Mouse (Mus musculus) brain, embryonic 14.5 days (tissue): Measurements from ENCODE around the gene Vav3. TPM values are rescaled to one million over a fixed set of nuclear protein-coding genes. Genes with fewer than 3 reads are reported as not detected.

Source experiments
- DNase-seq: peaks from one replicate; pipeline ENCODE4 v3.0.0-alpha.2; 2011; ENCODE audit warnings: low read depth
- CTCF ChIP-seq: fragments of 200-500 bp; IDR thresholded peaks from 2 replicates; pipeline ENCODE4 v1.5.1; 2012; ENCODE audit warnings: inconsistent platforms, mild to moderate bottlenecking, moderate library complexity, borderline replicate concordance; ENCODE audit not compliant: insufficient read depth, insufficient read length; ENCODE audit errors: extremely low read depth
- POLR2A ChIP-seq: fragments of 200-500 bp; IDR thresholded peaks from 2 replicates; pipeline ENCODE4 v1.6.1; 2012; ENCODE audit warnings: mild to moderate bottlenecking, inconsistent platforms, borderline replicate concordance; ENCODE audit not compliant: poor library complexity, insufficient read depth, insufficient read length, severe bottlenecking; ENCODE audit errors: extremely low read depth
- polyA plus RNA-seq: library from polyadenylated mRNA; depleted of rRNA; stranded (reverse); fragments of >200 nt; gene quantifications from 2 replicates; pipeline ENCODE4 v1.2.3, GENCODE M21; 2012

Gene Vav3
- polyA plus RNA-seq, 1 experiment = 15.7 TPM

DNA sequence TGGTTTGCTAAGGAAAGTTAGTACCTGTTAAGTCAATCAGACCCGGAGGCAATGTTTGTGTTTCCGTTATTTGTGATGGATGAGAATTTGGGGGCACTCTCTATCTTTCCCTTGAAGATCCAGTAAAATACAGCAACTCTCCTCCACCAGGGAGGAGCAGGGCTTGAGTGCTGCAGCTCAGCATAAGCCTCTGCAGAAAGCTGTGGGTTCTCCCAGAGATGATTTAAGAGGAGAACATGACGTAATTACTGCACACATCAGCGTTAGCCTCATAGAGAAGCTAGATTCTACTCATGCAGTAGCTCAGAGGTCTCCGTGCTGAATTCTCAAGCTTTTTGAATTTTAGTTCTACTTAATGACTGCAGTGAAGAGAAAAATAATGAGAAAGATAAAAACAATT, 14.7 kb downstream of the Vav3 start:
- no peak for DNase-seq
- no peak for TF ChIP-seq CTCF
- TF ChIP-seq POLR2A = no peak

- TF ChIP-seq CTCF (no peak), POLR2A (no peak)
- DNase-seq = no peak
These were observed 20.3 kb downstream of the Vav3 start for GRCm38 (mm10) chr3:109360746-109361145.

DNA sequence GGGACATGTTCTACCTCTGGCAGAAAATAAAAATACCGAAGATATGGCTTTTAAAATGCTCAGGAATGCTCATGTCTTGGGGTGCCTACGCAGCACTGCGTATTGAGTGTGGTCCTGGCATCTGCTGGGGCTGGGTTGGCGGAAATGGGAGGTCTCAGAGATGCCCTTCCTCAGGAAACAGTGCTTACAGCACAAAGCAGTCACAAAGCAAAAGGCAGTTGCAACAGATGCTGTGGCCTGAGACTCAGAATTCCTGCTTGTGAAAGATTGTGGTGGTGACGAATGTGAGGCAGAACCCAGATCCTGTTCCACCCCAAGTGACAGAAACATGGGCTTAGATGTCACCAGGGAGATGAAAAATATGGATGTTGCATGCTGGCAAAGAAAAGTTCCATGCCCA, 21.4 kb downstream of the Vav3 start:
- TF ChIP-seq POLR2A = no peak
- no peak for TF ChIP-seq CTCF
- no peak for DNase-seq

GRCm38 (mm10) chr3:109362310-109362709, 21.9 kb downstream of the Vav3 start:
- DNase-seq = no peak
- TF ChIP-seq POLR2A (no peak), CTCF (no peak)

- TF ChIP-seq POLR2A = no peak
- TF ChIP-seq CTCF = no peak
- no peak for DNase-seq
These were observed 23.1 kb downstream of the Vav3 start for GRCm38 (mm10) chr3:109363522-109363921.

DNA sequence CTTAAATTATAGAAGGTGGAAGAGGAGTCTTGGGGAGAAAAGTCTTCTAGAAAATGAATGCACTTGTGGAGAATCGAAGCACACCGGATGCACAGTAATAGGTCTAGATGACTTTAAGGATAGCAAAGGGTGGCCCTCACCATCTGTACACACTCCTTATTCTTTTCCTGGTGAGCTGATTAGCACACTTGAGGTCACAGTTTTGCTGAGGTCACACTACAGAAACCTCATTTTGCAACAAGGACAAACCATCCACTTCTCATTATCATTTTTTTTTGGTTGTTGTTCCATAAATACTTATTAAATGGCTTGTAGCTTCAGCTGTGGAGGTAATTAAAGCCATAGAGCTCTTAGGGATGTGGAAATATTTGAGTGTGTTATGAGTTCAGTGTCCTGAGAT, 25.4 kb downstream of the Vav3 start:
- no peak for DNase-seq
- TF ChIP-seq CTCF = no peak
- TF ChIP-seq POLR2A = no peak

- TF ChIP-seq POLR2A = no peak
- no peak for TF ChIP-seq CTCF
- peak; percentile 73 for DNase-seq
These were observed 26.0 kb downstream of the Vav3 start for GRCm38 (mm10) chr3:109366411-109366851.

DNA sequence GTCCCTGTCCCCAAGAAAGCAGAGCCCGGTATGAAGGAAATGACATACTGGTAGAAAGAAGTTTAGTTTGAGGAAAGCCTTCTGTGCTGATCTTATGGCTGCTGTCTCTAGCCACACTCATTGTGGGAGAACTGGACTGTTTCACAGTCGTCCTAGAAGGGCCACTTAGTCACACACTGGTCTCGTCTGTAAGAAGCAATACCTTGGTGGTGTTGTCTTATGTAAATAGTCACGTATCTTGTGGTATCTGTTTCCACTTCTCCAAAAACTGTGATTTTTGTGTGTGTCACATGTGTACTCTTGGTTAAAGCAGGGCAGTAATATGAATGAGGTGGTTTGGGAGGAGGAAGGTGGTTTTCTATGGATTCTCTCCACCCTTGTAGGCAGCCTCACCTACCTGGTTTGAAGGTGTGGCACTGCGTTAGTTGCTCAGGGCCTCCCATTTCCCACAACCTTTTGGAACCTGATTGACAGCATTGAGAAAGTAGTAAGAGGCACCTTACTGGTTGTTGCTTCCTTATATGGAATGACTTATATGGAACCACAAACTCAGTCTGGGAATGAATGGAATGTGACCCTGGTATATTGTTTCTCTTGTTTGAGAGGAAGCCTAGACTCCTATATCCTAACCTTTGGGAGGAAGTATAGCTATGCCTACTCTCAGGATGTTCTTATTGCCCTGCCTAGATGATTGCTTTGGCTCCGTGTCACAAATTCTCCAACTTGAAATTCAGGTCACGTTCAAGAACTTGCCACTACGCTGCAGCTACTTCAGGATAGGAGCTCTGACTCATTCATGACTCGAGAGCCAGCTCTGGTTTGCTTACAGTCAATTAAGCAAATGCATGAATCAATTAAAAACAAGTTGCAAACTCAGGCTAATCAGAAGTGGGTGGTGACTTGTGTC, 28.2 kb downstream of the Vav3 start:
- peak; percentile 58 for DNase-seq
- TF ChIP-seq POLR2A (no peak), CTCF (no peak)

DNA sequence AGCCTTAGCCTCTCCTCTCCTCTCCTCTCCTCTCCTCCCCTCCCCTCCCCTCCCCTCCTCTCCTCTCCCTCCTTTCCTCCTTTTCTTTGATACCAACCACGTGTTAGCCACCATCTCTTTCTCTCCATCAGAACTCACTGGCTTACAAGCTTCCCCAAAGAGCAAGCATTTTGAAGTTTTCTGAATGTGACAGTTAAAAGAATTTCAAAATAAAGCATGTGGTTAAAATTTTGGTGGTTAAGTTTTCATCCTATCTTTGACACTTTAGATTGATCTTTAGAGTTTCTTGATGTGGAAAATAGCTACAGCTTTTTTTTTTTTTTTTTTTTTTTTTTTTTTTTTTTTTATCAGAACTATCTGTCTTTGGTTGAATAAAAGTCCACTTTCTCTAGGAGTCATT, 31.1 kb downstream of the Vav3 start:
- no peak for TF ChIP-seq CTCF
- TF ChIP-seq POLR2A = no peak

DNA sequence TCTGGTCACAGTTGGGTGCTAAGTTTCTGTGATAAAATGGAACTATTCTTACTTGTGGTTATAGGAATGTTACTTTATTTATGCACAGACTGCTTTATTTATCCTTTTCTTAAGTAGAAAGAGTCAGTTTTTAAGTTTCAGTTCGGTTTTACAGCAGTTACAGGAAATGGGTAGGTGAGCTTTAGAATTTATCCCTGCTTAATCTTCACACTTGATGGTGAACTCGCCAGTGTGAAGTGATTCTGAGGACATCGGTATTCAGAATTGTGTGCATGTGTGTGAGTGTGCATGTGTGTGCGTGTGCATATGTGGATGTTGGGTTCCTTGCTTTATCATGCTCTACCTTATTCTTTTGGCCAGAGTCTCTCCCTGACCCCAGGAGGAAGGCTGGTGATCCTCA, 32.2 kb downstream of the Vav3 start:
- DNase-seq = no peak
- TF ChIP-seq CTCF (no peak), POLR2A (no peak)

More for the DNA sequence above, 31.1 kb downstream of the Vav3 start:
- DNase-seq = no peak

DNA sequence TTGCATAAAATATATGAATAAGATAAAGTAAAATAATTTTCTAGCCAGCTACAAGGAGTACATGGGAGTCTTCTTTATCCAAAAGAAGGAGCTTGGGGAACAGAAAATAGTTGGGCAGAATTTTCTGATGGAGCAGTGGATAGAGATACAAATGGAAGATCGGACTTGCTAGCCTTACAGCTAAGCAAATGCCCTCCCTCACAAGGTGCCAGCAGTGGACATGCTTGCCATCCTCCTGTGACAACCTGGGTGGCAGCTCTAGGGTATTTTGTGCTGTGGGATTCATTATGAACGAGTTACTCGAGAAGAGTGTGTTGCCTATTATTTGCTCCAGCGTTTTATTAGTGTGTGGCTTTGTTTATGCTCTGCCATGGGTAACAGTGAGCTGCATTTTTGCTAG, 37.8 kb downstream of the Vav3 start:
- TF ChIP-seq POLR2A = no peak
- TF ChIP-seq CTCF = no peak
- DNase-seq = no peak

- TF ChIP-seq CTCF = no peak
- no peak for TF ChIP-seq POLR2A
- DNase-seq = no peak
These were observed 38.2 kb downstream of the Vav3 start for GRCm38 (mm10) chr3:109378684-109379083.
